Mouse (Mus musculus): Measurements from ENCODE around the gene Trpc7.

DNA sequence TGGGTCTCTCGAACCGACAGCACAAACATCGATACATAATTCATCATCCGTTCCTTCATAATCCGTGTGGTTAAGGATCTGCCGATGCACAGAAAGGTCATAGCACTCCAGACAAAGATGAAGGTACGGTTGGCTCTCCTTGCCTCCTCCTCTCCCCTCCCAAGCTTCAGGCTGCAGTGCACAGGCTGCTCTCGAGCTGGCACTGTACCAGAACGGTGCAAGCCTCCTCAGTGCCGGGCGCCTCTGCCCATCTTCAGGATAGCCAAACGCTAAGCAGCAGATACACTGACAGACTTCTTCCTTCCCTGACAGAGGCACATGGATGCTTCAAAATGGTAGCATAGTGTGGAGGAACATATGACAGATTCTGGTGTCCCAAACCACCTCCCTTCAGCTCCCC lies 12.9 kb downstream of the Trpc7 start:
- TF ChIP-seq POLR2A (IDR thresholded peaks at IDR 0.05; ENCODE audit: borderline replicate concordance, control insufficient read depth, low read depth, low read length) (no peak), CTCF (IDR thresholded peaks at IDR 0.05; ENCODE audit: control insufficient read depth, insufficient read depth, low read length) (no peak)

All from bone marrow, adult 2 months (tissue).